In the genomic region with DNA sequence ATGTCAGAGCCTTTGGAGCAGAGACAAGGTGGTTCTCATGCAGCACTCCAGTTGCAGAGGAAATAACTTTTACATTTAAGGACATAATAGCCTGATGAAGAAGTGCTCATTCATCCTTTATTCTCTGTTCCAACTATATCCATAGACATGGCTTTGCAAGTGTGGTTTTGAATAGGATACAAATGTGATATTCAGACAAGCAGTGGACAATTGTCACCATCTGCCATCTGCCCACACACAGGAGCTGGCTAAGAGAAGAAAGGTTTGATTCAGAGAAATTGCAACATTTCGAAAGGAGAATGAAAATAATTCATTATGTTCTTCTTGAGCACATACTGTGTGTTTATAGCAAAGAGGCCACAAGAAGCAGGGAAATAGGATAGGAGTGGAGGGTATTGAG, we compare ENCODE assay signal across 28 mouse cellular contexts.
DNase-seq lines count a peak whose midpoint lies in the region; ATAC-seq and TF ChIP-seq lines count a peak whose summit lies in the region.
"Had no signal": no experiment of that assay in that cellular context is flagged by ENCODE, and none has a peak within 500 bp of the region (broad histone marks: within the 10 kb centered on the region; RNA-seq: fewer than 3 reads in every experiment).

No protein-coding gene starts in this region.

- peak; percentile 34 for DNase-seq in layer of hippocampus, adult 11-12 months (ENCODE audit: low spot score)
- no peak for DNase-seq in layer of hippocampus, adult 9-10 months (ENCODE audit: low spot score)
- peak in 1 of 2 experiments; percentile 46 for DNase-seq in left cerebral cortex, adult 2 months (ENCODE audit: extremely low spot score in 1 of 2, low spot score in 2 of 2)
- DNase-seq in left cerebral cortex, postnatal 4 days = no peak
- no peak for DNase-seq in testis, postnatal 10 days (ENCODE audit: low spot score)
- DNase-seq in forebrain, embryonic 11.5 days (ENCODE audit: low spot score) = no peak
- DNase-seq: adrenal gland, postnatal 14 days; cerebellum, adult 18-20 months; forebrain, postnatal 0 days; gastrocnemius, postnatal 10 days; heart, postnatal 10 days; kidney, adult 9 months; kidney, postnatal 10 days; liver, postnatal 0 days; lung, postnatal 4 days; thymus, adult 18-20 months; thymus, postnatal 25 days had no signal

- H3K27me3 ChIP-seq in testis, adult 2 months (ENCODE audit: control insufficient read depth, insufficient read depth, low read length) = no peaks in the 10 kb centered on the region
- no peaks in the 10 kb centered on the region for H3K27me3 ChIP-seq in forebrain, embryonic 11.5 days (ENCODE audit: control insufficient read depth, insufficient read depth, low read length)
- H3K27me3 ChIP-seq: embryonic facial prominence, embryonic 13.5 days; heart, embryonic 13.5 days; liver, embryonic 12.5 days; megakaryocyte, embryonic 14.5 days; midbrain, embryonic 12.5 days; neural tube, embryonic 13.5 days had no signal

- 80% methylated on average over 1 of the region's 1 CpGs for WGBS in forebrain, embryonic 11.5 days

- no peaks in the 10 kb centered on the region for H3K36me3 ChIP-seq in testis, adult 2 months (ENCODE audit: control insufficient read depth, insufficient read depth, low read length)
- no peaks in the 10 kb centered on the region for H3K36me3 ChIP-seq in forebrain, embryonic 11.5 days (ENCODE audit: control insufficient read depth, insufficient read depth, low read length)
- H3K36me3 ChIP-seq: embryonic facial prominence, embryonic 13.5 days; forebrain, embryonic 10.5 days; heart, embryonic 13.5 days; liver, embryonic 12.5 days; midbrain, embryonic 12.5 days; neural tube, embryonic 13.5 days had no signal

- no peaks in the 10 kb centered on the region for H3K4me1 ChIP-seq in testis, adult 2 months (ENCODE audit: control insufficient read depth, insufficient read depth, low read length)
- H3K4me1 ChIP-seq in forebrain, embryonic 11.5 days (replicated peaks; ENCODE audit: control insufficient read depth, insufficient read depth, low read length) = no peaks in the 10 kb centered on the region
- H3K4me1 ChIP-seq: embryonic facial prominence, embryonic 13.5 days; heart, embryonic 13.5 days; liver, embryonic 12.5 days; megakaryocyte, embryonic 14.5 days had no signal

- TF ChIP-seq CTCF in left cerebral cortex, adult 2 months (IDR thresholded peaks at IDR 0.05) = no peak
- TF ChIP-seq CTCF in testis, adult 2 months (IDR thresholded peaks at IDR 0.05; ENCODE audit: control insufficient read depth, insufficient read depth, insufficient replicate concordance, low read depth, low read length) = no peak

- peak overlapping the region; percentile 47 for H3K27ac ChIP-seq in left cerebral cortex, adult 2 months
- 0 out of 2 replicates have a peak overlapping the region, but pooled peaks have one; percentile 17 for H3K27ac ChIP-seq in testis, adult 2 months (ENCODE audit: control insufficient read depth, insufficient read depth, low read depth, low read length)
- no peak overlapping the region for H3K27ac ChIP-seq in forebrain, embryonic 11.5 days (ENCODE audit: low read depth, low read length)
- H3K27ac ChIP-seq: embryonic facial prominence, embryonic 13.5 days; forebrain, embryonic 10.5 days; heart, embryonic 13.5 days; hindbrain, embryonic 14.5 days; liver, embryonic 12.5 days; midbrain, embryonic 12.5 days; neural tube, embryonic 13.5 days had no signal

- ATAC-seq in forebrain, embryonic 11.5 days (replicated peaks; ENCODE audit: low FRiP score) = no peak
- ATAC-seq: CD4-positive, CD25-positive, alpha-beta regulatory T cell, adult 4 months; intestine, postnatal 0 days; liver, embryonic 12.5 days; liver, postnatal 0 days had no signal

- no peak overlapping the region for H3K4me3 ChIP-seq in left cerebral cortex, adult 2 months
- H3K4me3 ChIP-seq in testis, adult 2 months (ENCODE audit: control insufficient read depth, low read depth, low read length) = no peak overlapping the region
- no peak overlapping the region for H3K4me3 ChIP-seq in forebrain, embryonic 11.5 days (ENCODE audit: low read depth, low read length)
- H3K4me3 ChIP-seq: embryonic facial prominence, embryonic 13.5 days; forebrain, embryonic 10.5 days; heart, embryonic 13.5 days; liver, embryonic 12.5 days; megakaryocyte, embryonic 14.5 days; midbrain, embryonic 12.5 days; neural tube, embryonic 13.5 days had no signal

- intact Hi-C loops in left cerebral cortex, adult 2 months (cut with DNase I) = loop anchor here (2.0 to 5.0 kb wide), 3 partner anchors 304 to 1254 kb away; no protein-coding TSS in a partner anchor
- intact Hi-C loops in left cerebral cortex, postnatal 4 days (cut with DNase I) = loop anchor here (10.0 kb wide), 1 partner anchor 1252 kb away; no protein-coding TSS in a partner anchor

- no peaks in the 10 kb centered on the region for H3K9me3 ChIP-seq in forebrain, embryonic 11.5 days (ENCODE audit: control insufficient read depth, low read length)
- H3K9me3 ChIP-seq: forebrain, embryonic 10.5 days; heart, embryonic 13.5 days; liver, embryonic 12.5 days; midbrain, embryonic 12.5 days had no signal

- TF ChIP-seq POLR2A in testis, adult 2 months (IDR thresholded peaks at IDR 0.05; ENCODE audit: control insufficient read depth, low read depth, low read length) = no peak

- H3K4me2 ChIP-seq in forebrain, embryonic 11.5 days (ENCODE audit: low read depth, low read length, severe bottlenecking) = no peak overlapping the region
- H3K4me2 ChIP-seq: embryonic facial prominence, embryonic 13.5 days; heart, embryonic 13.5 days; hindbrain, embryonic 14.5 days; liver, embryonic 12.5 days; midbrain, embryonic 12.5 days; neural tube, embryonic 13.5 days had no signal

- H3K9ac ChIP-seq in forebrain, embryonic 11.5 days (ENCODE audit: low read length) = no peak overlapping the region
- H3K9ac ChIP-seq: embryonic facial prominence, embryonic 13.5 days; forebrain, postnatal 0 days; heart, embryonic 13.5 days; hindbrain, embryonic 14.5 days; liver, embryonic 12.5 days; liver, postnatal 0 days; midbrain, embryonic 12.5 days; neural tube, embryonic 13.5 days had no signal
